Mouse (Mus musculus) lung, postnatal 4 days (tissue): ENCODE results near the gene Mprip.
A peak's percentile ranks its signal among the peaks of the same experiment; 100 is the strongest.
"Not testable (repeated sequence)": the region's sequence is repeated elsewhere in the genome, so short reads cannot be mapped to it uniquely, and the experiment has no call there.

ENCODE experiments used
- DNase-seq, 2 experiments: peaks; one replicate each; pipeline ENCODE4 v3.0.0; 2021

The Mprip gene

DNA sequence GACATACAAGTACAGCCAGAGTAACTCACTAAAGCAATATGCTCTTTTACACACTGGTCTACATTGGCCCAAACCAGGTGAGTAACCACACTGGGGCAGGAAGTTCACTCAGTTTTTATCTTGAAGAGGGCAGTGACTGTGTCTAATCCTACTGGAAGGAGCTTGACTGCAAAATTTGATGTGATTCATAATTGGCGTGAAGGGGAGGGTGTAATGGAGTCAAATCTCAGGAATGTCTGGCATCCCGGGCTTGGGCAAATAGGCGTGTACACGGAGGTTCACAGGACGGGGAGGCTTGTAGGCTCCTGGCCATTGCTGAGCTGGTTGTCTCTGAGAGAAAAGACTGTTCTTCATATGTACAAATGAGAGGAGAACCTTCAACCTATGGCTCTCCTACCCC, 5.8 kb upstream of the Mprip start:
- DNase-seq: peak; percentile 24 to 64

DNA sequence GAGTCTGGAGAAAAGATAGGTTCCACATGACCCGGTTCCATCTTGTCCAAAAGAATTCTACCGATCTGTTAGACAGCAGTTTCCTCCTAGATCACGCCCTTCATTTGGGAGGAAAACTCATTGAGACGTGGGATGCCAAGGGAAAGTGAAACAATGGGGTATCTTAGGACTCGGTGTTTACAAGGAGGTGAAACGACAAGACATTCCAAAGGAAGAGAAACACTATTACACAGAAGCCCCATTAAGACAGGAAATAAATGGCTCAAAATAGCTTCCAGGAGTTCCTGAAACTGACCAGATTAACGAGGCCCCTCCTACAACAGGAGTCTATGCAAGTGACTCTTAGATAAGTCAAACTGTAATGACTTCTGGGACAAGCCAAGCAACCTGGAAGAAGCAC, 5.1 kb upstream of the Mprip start:
- peak in 1 of 2 experiments; percentile 12 for DNase-seq

DNA sequence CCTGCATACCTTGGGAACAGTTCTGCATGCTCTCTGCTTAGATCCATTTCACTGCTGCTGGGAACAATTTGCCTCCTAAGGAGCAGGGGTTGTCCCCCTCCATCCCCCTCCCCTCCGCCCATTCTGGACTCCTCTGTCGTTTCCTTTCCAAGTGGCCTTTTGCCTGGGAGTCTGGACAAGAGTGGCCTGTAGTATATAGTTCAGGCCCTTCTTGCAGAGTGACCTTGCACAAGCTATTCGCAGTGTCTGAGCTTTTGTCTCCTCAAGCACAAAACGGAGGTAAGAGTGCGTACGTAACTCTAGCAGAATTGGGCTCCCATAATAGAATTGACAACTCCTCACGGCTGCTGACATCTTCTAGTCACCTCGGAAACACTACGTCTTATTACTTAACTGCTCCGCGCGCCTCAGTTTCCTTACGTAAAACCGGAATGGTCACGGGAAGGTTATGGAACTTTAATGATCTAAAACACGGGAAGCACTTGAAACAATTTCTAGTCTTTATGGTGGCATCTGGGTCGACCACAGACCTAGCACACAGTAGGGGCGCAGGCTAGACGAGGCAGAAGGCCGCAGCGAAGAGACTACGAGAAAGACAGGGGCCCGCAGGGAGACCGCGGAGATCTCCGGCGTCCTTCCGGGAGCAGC, 620 bp downstream of the Mprip start:
- DNase-seq: peak; percentile 24 to 34

DNA sequence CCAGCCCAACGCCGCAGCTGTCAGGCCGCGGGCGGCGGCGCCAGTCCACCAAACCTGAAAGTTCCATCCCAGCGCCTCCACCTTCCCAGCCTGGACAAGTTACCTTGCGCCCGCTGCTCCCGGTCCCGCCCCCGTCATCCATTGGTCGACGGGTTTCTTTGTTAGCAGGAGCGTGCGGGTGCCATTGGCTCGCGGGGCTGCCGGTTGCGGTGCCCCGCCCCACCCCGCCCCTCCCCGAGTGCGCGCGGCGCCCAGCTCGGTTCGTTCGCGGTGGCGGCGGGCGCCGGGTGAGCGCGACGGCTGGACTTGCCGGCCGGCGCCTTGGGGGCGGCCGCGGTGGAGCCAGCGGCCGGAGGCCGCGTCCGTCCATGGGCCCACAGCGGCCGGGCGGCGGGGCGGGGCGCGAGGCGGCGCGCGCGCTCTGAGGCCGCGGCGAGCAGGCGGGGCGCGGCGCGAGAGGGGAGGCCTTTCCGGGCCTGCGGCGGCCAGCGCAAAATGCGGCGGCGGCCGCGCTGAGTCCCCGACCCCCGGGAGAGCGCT, 1.2 kb downstream of the Mprip start:
- DNase-seq: peak; percentile 95 to 98

DNA sequence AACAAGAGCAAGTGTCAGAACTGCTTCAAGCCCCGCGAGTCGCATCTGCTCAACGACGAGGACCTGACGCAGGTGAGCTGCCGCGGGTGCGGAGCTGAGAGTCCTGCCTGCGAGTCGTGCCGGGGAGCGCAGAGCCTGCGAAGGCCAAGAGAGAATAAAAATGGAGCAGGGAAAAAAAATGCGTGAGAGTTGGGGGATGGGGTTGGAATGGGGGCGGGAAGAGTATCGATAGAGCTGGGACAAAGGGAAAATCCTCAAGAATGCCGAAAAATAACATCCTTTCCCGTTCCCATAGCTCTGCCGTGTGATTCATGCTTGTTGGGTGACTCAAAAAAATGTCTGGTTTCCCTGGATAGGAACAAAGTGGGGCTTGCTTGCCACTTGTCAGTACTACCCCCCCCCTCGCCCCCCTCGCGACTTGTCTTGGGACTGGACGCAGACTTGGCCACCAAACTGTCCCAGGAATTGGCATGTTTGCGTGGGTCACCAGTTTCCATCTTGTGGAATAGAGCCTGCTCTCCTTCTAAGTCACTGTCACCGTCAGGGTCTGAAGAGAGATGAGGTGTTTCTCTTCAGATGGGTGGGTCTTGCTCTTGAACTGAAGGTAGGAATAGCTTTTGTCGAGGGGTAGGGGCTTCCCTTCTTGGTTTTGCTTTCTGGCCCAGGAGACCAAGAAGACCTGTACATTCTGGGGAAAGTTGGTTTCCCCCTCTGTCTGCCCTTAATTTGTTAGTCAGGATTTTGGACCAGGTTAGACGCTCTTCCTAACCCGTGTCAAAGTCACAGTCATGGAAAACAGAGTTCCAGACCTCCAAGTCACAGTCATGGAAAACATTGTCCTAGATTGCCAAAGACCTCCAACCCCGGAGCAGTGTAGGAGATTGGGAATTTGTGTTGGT, 2.0 kb downstream of the Mprip start:
- DNase-seq: peak; percentile 25 to 34

DNA sequence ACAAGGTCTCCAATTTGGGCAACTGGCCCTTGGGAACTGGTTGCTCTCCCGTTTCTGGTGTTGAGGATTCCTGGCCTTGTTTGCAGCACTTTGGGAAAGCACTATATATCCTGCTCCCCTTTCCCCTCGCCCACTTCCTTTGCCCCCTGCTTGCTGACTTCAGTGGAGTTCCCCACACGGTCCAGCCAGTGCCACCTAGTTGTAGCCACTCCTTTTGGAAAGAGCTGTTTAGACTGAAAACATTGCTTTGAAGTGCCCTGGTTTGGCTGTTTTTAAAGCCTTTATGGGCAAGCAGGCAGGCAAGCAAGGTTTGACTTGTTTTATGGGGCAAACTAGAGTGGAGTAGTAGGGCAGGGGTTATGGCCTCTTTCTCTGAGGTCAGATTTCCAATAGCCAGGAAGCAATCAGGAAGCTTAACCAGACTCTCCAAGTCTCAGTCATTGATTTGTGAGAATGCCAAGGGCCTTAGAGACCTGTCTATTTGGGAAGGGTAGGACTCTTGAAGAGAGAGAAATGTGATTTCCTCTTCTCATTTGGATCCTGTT, 2.7 kb downstream of the Mprip start:
- peak in 1 of 2 experiments; percentile 24 for DNase-seq

DNA sequence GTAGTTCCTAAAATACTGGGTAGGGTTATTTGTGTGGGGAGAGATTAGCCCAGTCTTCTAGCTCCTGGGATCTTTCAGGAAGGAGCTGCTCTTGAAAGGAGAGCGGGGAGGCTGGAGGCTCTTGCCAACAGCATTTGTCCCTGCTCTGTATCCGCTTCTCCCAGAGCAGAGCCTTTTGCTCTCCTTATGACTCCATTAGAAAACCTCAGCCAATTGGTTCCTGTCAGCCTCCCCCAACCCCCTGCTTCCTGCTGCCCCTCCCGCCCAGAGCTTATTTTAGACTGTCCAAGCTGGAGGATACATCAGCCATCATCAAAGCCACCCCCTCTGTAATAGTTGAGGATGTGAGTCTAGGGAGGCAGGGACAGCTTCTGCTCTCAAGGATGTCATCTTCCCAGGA, 3.7 kb downstream of the Mprip start:
- peak; percentile 69 to 79 for DNase-seq

DNA sequence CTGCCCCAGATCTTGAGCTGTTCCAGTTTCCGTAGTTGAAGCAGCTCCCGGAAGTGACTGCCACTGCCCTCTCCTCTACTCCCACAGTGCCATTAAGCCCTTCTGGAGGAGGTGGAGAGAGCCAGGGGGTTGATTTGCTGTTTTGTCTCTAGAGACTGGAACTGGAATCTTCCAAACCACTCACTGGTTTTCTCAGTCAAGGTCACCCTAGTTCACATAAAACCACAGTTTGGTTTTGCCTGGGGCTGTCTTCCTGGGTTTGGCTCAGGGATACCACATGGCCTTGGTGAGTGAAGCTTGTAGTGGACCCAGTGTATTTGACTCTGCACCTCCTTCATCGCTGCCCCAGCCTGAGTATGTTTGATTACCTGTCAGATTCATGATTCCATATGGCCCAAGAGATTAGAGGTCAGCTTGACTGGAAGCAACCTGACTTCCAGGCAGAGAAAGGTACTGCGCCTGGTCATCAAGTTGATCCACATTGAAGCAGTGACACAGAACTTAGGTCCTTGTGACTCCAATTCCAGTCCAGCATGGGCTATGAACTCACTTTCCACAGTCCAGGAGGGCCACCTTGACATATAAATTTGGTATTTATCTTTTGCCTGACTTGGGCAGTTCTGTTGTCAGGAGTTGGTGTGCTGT, 10.1 kb downstream of the Mprip start:
- no peak for DNase-seq

DNA sequence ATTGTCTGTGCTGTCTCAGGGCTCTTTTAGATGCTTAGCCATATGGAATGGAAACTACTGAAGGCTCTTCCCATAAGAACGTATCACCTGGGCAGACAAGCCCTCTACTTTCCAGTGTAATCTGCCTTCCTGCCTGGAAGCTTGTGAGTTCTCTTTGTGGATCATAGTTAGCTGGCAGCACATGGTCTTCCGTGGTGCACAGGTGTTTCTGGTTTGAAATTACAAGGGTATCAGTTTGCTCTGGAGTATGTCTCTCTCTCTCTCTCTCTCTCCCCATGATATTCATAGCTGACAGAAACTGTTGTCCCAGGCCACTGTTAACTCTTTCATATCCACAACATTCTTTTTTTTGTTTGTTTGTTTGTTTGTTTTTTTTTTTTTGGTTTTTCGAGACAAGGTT, 12.9 kb downstream of the Mprip start:
- DNase-seq: no peak

DNA sequence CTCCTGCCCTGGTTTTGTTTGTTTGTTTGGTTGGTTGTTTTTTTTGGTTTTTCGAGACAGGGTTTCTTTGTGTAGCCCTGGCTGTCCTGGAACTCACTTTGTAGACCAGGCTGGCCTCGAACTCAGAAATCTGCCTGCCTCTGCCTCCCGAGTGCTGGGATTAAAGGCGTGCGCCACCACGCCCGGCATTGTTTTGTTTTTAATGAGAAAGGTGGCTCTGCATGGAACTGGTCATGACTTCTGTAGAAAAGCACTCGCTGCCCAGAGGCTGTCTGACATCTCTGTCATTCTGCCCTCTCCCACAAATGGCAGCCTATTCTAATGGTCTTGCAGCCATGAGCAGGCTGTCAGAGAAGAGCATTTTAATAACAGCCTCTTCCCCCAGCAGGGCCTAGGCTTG, 13.6 kb downstream of the Mprip start:
- DNase-seq: not testable (repeated sequence)

DNA sequence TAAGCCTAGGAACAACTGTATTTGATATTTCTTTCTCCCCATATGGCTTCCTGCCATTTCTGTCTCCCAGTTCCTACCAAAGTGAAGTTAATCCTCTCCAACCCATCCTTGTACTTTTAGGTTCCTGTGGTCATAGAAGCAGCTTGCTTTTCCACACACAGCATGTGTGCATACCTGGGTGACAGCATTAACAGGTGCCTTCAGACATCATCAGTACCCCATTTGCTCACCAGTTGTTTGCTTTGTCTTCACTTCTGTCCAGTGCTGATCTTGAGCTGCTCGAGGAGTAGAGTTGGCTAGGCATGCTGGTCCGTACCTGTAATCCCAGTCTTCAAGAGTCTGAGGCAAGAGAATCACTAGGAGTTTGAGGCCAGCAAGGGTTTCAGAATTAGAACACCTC, 16.7 kb downstream of the Mprip start:
- DNase-seq: no peak

DNA sequence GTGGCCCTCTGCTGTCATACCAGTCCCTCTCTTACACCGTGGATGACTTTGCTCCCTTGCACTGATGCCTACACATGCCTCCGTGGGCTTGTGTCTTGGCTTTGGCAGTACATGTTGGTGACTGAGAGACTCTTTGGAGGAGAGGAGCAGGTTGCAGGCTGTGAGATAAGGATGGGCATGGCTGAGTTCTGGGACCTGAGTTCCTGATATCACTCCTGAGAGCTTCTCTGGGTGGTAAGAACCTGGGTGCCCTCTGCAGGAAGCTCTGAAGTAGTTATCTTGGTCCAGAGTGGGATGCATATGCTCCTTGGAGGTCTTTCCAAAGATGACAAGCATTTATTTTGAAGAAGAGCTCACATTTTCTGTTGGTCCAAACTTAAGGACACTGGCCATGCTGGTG, 17.6 kb downstream of the Mprip start:
- no peak for DNase-seq

DNA sequence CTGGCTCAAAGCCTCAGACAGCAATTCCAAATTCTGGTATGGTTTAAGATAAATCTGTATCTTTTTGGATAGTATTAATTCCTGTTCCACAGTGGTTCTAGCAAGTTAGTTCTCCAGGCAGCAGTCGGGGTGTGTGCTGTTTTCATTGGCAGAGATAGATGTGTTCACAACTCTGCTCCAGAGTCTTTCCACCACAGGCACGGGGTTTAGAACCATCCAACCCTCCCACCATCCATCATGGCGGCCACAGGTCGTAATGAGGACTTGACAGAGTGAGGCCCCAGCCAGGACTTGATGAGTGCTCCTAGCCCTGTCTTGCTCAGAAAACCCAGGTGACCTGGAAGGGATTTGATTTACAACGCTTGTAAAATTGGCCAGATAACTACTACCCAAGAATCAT, 19.0 kb downstream of the Mprip start:
- no peak for DNase-seq

DNA sequence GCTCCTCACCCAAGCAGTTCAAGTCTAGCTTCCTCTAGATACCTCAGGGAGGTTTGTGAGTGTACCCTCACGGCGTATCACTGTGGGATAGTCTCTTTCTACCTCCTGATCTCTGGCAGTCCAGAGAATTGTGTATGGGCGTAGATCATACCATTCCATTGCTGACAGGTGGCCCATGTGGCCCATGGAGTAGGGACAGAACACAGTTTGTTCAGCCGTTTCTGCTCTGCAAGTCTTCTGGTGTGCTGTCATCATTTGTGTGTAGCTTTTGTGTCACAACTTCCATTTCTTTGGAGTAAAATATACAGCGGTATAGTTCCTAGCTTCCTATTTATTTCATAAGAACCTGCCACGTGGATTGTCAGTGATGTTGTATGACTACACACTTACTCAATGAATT, 23.9 kb downstream of the Mprip start:
- no peak for DNase-seq

DNA sequence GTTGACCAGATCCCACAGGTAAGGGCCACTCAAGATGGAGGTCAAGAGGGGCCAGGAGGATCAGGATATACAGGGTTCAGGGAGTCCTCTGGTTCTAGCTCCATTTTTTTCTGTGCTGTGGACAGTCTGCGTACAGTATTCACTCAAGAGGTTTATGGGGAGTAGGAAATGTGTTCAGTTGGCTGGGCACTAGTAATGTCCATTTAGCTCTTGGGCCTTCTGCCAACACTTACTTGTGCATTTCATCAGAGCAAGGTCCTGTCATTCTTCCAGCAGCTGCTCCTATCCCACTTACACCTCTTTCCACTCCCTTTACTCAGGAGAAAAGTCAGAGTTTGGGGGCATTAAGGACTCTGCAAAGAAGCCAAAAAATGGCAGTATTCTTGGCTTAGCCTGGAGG, 33.4 kb downstream of the Mprip start:
- peak; percentile 49 to 56 for DNase-seq

DNA sequence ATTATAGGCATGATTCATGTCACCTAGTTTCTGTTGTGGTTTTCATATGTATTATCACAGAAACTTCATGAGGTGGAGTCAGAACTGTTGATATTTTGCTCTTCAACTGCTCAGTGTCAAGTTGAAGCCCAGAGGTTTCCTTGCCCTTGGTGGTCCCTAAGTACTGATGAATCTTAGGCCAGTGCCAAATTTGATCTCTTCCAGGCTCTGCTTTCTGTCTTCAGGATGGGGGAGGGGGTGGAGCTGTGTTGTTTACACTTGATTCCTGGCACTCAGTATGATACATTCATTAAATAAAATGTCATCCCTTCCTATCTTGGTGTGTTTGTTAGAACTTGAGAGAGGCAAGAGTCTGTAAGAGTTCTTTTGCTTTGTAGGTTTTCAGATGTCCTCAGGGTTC, 34.4 kb downstream of the Mprip start:
- no peak for DNase-seq

DNA sequence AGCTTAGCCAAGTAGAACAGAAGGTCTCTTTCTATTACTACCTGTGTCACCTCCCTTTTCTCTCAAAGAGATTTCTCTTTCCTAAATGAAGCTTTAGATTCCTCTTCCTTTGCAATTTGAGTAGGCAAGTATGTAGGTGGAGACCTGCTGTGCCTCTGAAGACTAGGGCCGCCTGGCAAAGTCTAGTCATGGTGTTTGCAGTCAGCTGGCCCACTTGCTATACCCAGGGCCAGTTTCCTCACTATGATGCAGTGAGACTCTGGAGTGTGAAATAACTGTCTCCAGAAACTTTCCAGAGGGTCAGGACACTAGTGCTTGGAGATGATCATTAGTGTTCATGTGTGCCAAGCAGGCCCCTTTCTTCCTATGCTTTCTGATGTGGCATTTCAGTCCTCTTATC, 36.5 kb downstream of the Mprip start:
- no peak for DNase-seq

DNA sequence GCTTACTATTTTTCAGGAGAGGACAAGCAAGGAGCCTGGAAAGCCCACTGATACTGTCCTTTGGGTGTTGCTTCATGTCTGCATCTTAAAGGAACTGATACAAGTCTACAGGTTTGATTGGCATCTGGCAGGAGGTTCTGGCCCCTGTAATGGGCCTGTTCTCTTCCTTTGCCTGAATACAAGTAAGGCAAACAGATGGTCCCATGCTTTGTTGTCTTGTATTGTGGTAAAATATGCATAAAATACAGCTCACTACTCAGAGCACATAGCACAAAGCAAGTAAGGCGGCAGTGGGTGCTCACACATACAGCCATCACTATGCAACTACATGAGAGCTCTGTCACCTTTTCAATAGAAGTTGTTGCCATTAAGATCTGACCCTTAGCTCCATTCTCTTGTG, 39.7 kb downstream of the Mprip start:
- DNase-seq: no peak

DNA sequence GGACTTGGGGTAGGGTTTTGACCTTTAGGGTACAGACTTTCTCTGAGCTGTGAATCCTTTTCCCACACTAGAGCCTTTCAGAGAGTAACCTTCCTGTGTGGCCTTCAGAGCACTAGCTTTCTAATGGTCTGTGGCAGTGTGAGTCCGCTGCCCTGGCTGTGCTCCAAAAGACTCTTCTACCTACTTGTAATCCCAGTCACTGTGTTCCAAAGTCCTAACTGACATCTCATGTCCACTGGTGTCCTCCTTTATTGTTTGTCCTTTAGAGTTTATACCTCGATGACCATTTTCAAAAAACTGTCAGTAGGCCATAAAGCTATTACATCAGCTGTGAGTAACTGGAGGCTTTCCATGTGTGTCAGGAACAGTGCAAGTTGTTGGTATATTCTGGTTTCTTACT, 44.0 kb downstream of the Mprip start:
- no peak for DNase-seq

DNA sequence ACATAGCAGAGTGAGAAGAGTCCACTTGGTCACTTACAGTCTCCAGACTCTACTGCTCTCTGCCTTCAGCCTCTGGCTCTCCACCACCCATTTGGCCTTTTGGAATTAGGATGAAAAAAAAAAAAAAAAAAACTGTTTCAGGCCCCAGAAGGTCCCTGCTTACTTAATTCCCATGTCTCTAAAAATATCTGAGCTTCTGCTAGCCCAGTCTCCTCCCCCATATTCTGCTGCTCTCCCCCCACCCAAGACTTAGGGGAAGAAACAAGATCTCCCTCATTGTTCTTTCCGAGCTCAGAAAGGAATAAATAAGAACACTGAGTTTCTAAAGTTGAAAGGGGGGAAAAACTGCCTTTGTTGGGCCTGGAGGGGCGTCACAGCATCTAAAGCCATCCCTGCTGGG, 46.4 kb downstream of the Mprip start:
- no peak for DNase-seq

DNA sequence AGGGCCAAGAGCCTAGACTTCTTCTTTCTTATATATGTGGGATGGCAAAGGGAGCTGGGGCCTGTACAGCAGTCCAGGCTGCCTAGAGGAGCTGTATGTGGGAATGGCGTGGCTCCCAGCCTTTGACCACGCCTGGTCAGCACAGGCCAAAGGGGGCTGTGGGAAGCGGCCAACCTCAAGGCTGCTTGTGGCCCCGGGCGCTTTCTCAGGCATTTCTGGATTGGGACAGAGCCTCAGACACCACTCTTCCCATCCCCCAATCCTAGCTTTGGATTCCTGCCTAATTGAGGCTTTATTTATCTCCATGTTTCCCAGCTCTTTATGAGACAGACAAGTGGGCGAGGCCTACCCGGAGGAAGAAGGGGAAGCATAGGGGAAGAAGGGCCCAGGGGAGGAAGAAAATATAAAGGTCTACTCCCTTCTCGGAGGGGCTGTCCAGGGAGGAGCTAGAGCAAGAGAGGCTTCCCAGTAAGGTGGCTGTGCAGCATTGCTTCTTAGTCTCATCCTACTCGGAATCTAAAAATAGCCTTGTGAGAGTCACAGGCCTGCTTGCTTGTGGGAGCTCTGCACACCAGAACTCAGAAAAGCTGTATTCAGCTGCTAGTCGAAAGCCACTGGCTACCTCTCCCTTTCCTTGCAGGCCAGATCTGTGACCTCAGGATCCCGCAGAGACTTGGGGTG, 47.0 kb downstream of the Mprip start:
- peak; percentile 79 to 92 for DNase-seq

DNA sequence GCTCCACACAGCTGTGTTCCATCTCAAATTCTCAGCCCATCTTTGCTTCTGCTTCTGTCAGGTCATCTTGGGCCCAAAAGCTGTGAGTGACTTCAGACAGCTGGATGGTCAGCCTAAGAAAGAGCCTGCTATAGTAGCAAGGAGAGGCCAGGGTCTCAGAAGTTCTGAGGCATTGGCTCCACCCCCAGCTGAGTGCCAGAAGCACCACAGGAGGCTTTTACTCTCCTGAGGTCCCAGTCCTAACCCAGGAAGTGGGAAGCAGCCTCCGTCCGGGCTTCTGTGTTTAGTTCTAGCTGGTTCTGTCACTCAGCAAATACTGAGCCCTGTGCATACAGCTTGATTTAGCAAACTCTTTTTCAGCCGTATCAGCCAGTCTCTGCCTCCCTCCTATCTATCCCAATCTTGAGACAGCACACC, 54.3 kb downstream of the Mprip start:
- peak; percentile 59 to 89 for DNase-seq

DNA sequence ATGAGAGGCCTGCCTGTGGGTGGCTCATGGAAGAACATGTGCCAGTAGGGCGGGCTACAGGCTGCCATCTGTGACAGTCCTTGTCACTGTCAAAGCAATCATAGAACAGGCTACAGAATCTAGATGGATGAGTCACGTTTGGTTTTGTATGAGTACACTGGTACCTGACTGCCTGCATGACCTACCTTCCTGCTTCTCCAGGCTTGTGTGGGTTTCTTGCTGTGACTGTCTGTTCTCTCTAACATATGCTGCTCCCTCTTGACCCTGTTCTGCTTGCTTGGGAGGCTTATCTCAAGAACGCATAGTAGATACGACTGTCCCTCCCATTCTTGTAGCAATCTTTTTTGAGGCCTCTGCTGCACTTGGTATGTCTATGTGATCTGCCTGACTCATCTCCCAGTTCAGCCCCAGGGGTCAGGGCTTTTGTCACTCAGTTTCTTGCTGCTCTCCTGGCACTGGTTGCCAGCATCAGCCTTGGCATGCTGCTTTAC, 56.7 kb downstream of the Mprip start:
- no peak for DNase-seq
